Mouse (Mus musculus): ENCODE measurements around the gene Glipr1l1. TPM values are rescaled to one million over a fixed set of nuclear protein-coding genes. Genes with fewer than 3 reads are reported as not detected.
"Not testable (repeated sequence)": the region's sequence is repeated elsewhere in the genome, so short reads cannot be mapped to it uniquely, and the experiment has no call there.

Glipr1l1 gene
- polyA plus RNA-seq, 1 experiment from 2014 or later: 0.57 TPM

DNA sequence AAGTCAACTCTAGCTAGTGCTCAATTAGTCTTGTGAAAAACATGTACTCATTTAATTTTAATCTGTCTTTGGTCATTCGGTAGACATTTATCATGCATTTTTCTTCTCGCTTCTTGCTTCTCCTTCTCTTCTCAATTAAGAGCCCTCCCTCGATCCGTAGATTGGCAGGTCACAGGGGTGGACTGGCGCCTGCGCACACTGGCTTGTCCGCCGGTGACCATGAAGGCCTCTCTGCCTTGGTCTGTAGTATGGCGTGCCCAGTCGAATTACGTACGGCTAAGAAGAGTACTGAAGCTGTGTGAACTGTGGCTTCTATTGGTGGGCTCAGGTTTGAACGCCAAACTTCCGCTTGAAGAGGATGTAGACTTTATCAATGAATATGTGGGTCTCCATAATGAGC lies 23.2 kb downstream of the Glipr1l1 start, which contains the start of gene Glipr1l2:
TSS of gene Glipr1l2 (plus strand) at position 198 of the 400 bp plus-strand sequence.
- Histone ChIP-seq H3K9ac (replicated peaks; ENCODE audit: low read length) (no peak within 1 kb of the TSS), H3K9me3 (ENCODE audit: control insufficient read depth, low read length) (no peaks in the 10 kb centered on the region), H3K36me3 (ENCODE audit: control insufficient read depth, insufficient read depth, low read length) (no peaks in the 10 kb centered on the region), H3K4me1 (ENCODE audit: control insufficient read depth, insufficient read depth, low read length) (no peaks in the 10 kb centered on the region), H3K4me2 (ENCODE audit: low read length) (no peak within 1 kb of the TSS), H3K27ac (replicated peaks; ENCODE audit: low read depth, low read length) (no peak within 1 kb of the TSS), H3K27me3 (ENCODE audit: control insufficient read depth, insufficient read depth, low read length) (no peaks in the 10 kb centered on the region), H3K4me3 (replicated peaks; ENCODE audit: low read depth, low read length) (no peak within 1 kb of the TSS)
- no peak for ATAC-seq (ENCODE audit: low FRiP score, low TSS enrichment)
- DNase-seq: no peak
- 95% methylated on average over 14 of the region's 14 CpGs for WGBS

- ATAC-seq (ENCODE audit: low FRiP score, low TSS enrichment); H3K9me3 ChIP-seq (ENCODE audit: control insufficient read depth, low read length); H3K27me3 ChIP-seq (ENCODE audit: control insufficient read depth, insufficient read depth, low read length); H3K4me2 ChIP-seq (ENCODE audit: low read length); H3K4me3 ChIP-seq (replicated peaks; ENCODE audit: low read depth, low read length); H3K36me3 ChIP-seq (ENCODE audit: control insufficient read depth, insufficient read depth, low read length); H3K27ac ChIP-seq (replicated peaks; ENCODE audit: low read depth, low read length); H3K4me1 ChIP-seq (ENCODE audit: control insufficient read depth, insufficient read depth, low read length); H3K9ac ChIP-seq (replicated peaks; ENCODE audit: low read length): not testable (repeated sequence)
- 11% methylated on average over 5 of the region's 5 CpGs for WGBS
- DNase-seq: peak; percentile 72
Observed at GRCm38 (mm10) chr10:112105785-112106184, 45.8 kb downstream of the Glipr1l1 start.

DNA sequence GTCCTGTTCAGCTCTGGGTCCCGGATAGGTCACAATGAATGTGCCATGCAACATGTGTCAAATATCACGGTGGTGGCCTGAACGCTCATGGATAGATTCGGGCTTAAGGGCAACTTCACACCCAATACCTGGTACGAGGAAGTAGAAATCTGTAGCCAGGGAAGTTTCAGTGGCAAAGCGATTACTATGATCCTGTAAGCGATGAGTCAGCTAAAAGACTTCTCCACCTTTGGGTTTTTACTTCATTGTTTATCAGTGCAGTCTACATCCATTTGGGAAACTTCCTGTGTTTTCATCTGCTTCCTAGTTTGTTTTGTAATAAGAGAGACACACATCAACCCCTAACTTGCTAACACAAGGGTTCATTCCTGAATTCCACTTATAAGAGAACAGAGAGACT lies 50.4 kb downstream of the Glipr1l1 start:
- WGBS: 97% methylated on average over 7 of the region's 7 CpGs
- Histone ChIP-seq H3K9ac (replicated peaks; ENCODE audit: low read length) (no peak overlapping the region), H3K27ac (replicated peaks; ENCODE audit: low read depth, low read length) (no peak overlapping the region), H3K4me1 (ENCODE audit: control insufficient read depth, insufficient read depth, low read length) (no peaks in the 10 kb centered on the region), H3K4me2 (ENCODE audit: low read length) (no peak overlapping the region), H3K4me3 (replicated peaks; ENCODE audit: low read depth, low read length) (no peak overlapping the region), H3K27me3 (ENCODE audit: control insufficient read depth, insufficient read depth, low read length) (no peaks in the 10 kb centered on the region), H3K36me3 (ENCODE audit: control insufficient read depth, insufficient read depth, low read length) (no peaks in the 10 kb centered on the region), H3K9me3 (ENCODE audit: control insufficient read depth, low read length) (no peaks in the 10 kb centered on the region)
- DNase-seq: no peak
- ATAC-seq (ENCODE audit: low FRiP score, low TSS enrichment): no peak

DNA sequence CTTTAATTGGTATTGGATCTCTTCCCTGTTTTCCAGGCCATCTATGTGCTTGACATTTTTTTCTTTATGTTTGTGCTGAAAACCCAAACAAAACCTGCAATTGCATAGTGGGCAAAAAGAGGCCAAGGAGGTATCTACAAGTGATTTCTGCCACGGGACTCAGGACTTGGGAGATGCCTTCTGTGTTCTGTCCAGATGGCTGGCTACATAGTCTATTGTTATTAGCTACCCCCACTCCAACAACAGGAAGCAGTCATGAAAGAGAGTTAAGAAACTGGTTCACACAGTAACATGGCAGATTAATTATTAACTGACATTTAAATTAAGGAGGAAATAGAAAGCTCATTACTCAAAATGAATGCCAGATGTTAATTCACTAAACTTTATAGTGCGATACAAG lies 65.1 kb downstream of the Glipr1l1 start:
- DNase-seq; H3K27ac ChIP-seq (replicated peaks; ENCODE audit: low read depth, low read length); H3K4me1 ChIP-seq (ENCODE audit: control insufficient read depth, insufficient read depth, low read length); H3K4me3 ChIP-seq (replicated peaks; ENCODE audit: low read depth, low read length); H3K36me3 ChIP-seq (ENCODE audit: control insufficient read depth, insufficient read depth, low read length); H3K9me3 ChIP-seq (ENCODE audit: control insufficient read depth, low read length); ATAC-seq (ENCODE audit: low FRiP score, low TSS enrichment); H3K9ac ChIP-seq (replicated peaks; ENCODE audit: low read length); H3K27me3 ChIP-seq (ENCODE audit: control insufficient read depth, insufficient read depth, low read length); H3K4me2 ChIP-seq (ENCODE audit: low read length): not testable (repeated sequence)
- WGBS: 69% methylated on average over 2 of the region's 2 CpGs

GRCm38 (mm10) chr10:112127682-112128230 lies 67.8 kb downstream of the Glipr1l1 start:
- not testable (repeated sequence) for H3K4me2 ChIP-seq (ENCODE audit: low read length); H3K4me1 ChIP-seq (ENCODE audit: control insufficient read depth, insufficient read depth, low read length); H3K36me3 ChIP-seq (ENCODE audit: control insufficient read depth, insufficient read depth, low read length); H3K9ac ChIP-seq (replicated peaks; ENCODE audit: low read length); H3K4me3 ChIP-seq (replicated peaks; ENCODE audit: low read depth, low read length); ATAC-seq (ENCODE audit: low FRiP score, low TSS enrichment); H3K27ac ChIP-seq (replicated peaks; ENCODE audit: low read depth, low read length); H3K9me3 ChIP-seq (ENCODE audit: control insufficient read depth, low read length); H3K27me3 ChIP-seq (ENCODE audit: control insufficient read depth, insufficient read depth, low read length); DNase-seq
- WGBS: 81% methylated on average over 6 of the region's 6 CpGs

Other genes with a start within 250 kb of the Glipr1l1 start
- gene Krr1, start 87.5 kb upstream of the Glipr1l1 start, polyA plus RNA-seq (2014; fragmentation: Nextera tagmentation; extraction: Ambion mirVana): 43.1 and 53.1 TPM in 2 replicates
- gene Glipr1, start 57.6 kb upstream of the Glipr1l1 start, polyA plus RNA-seq (2014; fragmentation: Nextera tagmentation; extraction: Ambion mirVana): 0.42 TPM in 1 of 2 replicates, not detected in the other
- not detected in 2 replicates for gene Glipr1l2, start 23.2 kb downstream of the Glipr1l1 start, polyA plus RNA-seq (2014; fragmentation: Nextera tagmentation; extraction: Ambion mirVana)
- gene Glipr1l3, start 100.1 kb downstream of the Glipr1l1 start, polyA plus RNA-seq (2014; fragmentation: Nextera tagmentation; extraction: Ambion mirVana): 0.33 and 0.59 TPM in 2 replicates
- gene Caps2, start 103.4 kb downstream of the Glipr1l1 start, polyA plus RNA-seq (2014; fragmentation: Nextera tagmentation; extraction: Ambion mirVana): 0.45 and 0.53 TPM in 2 replicates
- gene Kcnc2, start 210.9 kb downstream of the Glipr1l1 start, polyA plus RNA-seq (2014; fragmentation: Nextera tagmentation; extraction: Ambion mirVana): 5.4 and 6.3 TPM in 2 replicates

Data from midbrain, embryonic 14.5 days (tissue).